Mouse (Mus musculus) myocyte (in vitro differentiated cells): Measurements from ENCODE around the gene Wdr20.
A peak's percentile ranks its signal among the peaks of the same experiment; 100 is the strongest.

Experiments used
- CEBPB ChIP-seq: IDR thresholded peaks from 2 replicates; pipeline ENCODE4 v1.6.1; 2011; ENCODE audit warnings: mild to moderate bottlenecking, moderate library complexity; ENCODE audit not compliant: poor library complexity, insufficient read depth, severe bottlenecking
- E2F4 ChIP-seq: IDR thresholded peaks from one replicate; pipeline ENCODE4 v1.6.1; 2011; ENCODE audit warnings: mild to moderate bottlenecking, control low read depth, moderate library complexity; ENCODE audit not compliant: insufficient read depth
- MAX ChIP-seq: IDR thresholded peaks from one replicate; pipeline ENCODE4 v1.6.1; 2011; ENCODE audit warnings: low read depth, mild to moderate bottlenecking, control low read depth
- MYOD1 ChIP-seq, 3 experiments: IDR thresholded peaks; one replicate each; pipeline ENCODE4 v1.6.1; 2011; ENCODE audit warnings: control low read depth in 2 of 3, low read depth in 2 of 3, mild to moderate bottlenecking in 2 of 3, moderate library complexity in 1 of 3; ENCODE audit not compliant: insufficient read length in 2 of 3, control insufficient read depth in 1 of 3
- MYOG ChIP-seq, 3 experiments: IDR thresholded peaks; one replicate each; pipeline ENCODE4 v1.6.1; 2011; ENCODE audit warnings: control low read depth in 2 of 3, low read depth in 2 of 3, mild to moderate bottlenecking in 2 of 3; ENCODE audit not compliant: insufficient read length in 2 of 3, control insufficient read depth in 1 of 3, insufficient read depth in 1 of 3
- POLR2A ChIP-seq: IDR thresholded peaks from one replicate; pipeline ENCODE4 v1.6.1; 2011; ENCODE audit warnings: low read depth, mild to moderate bottlenecking, control low read depth, moderate library complexity; ENCODE audit not compliant: insufficient read length
- POLR2AphosphoS2 ChIP-seq: IDR thresholded peaks from one replicate; pipeline ENCODE4 v1.6.1; 2011; ENCODE audit warnings: low read depth, control low read depth; ENCODE audit not compliant: insufficient read length

DNA sequence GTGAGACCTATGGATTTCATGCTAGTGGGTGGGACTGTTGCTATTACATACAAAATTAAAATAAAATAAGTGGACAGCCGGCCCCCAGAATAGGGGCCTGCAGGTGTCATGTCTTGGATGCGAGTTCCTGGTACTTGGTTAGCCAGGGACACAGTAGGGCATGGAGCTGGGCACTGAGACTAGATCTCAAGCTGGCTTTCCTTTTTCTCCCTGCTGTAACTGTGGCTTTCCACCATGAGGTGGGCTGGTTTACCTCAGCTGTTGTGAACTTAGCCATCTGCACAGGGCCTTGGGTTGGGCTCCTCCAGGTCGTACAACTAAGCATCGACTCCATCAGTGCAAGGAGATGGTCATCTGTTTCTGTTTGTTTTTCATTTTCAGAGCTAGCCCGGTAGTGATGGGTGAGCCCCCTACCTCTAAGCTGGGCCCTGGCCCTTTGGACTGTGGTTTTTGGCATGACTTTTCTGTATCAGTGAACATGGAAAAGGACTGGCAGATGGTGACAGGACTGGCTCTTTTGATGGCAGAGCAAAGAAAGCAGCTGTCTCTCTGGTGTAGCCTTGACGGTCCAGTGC is 108.5 kb downstream of the Wdr20 start:
- TF ChIP-seq POLR2A, result no peak
- TF ChIP-seq POLR2AphosphoS2, result no peak
- no peak for TF ChIP-seq MAX
- TF ChIP-seq E2F4, result no peak
- TF ChIP-seq MYOD1 (IDR thresholded peaks at IDR 0.05; ENCODE audit: control insufficient read depth in 1 of 3, insufficient read length in 2 of 3, low read depth in 2 of 3), result peak in 1 of 3 experiments; percentile 23
- TF ChIP-seq MYOG (IDR thresholded peaks at IDR 0.05; ENCODE audit: control insufficient read depth in 1 of 3, insufficient read depth in 1 of 3, insufficient read length in 2 of 3, low read depth in 2 of 3), result peak in 1 of 3 experiments; percentile 1
- TF ChIP-seq CEBPB, result no peak
